Mouse (Mus musculus): Measurements from ENCODE around the gene Dmkn.
A peak's percentile ranks its signal among the peaks of the same experiment; 100 is the strongest.

Dmkn gene

GRCm38 (mm10) chr7:30761769-30762352 lies 1.7 kb upstream of the Dmkn start:
- DNase-seq (ENCODE audit: low read depth, low spot score), result no peak

GRCm38 (mm10) chr7:30765173-30765572 lies 1.6 kb downstream of the Dmkn start:
- DNase-seq (ENCODE audit: low read depth, low spot score), result no peak

GRCm38 (mm10) chr7:30766408-30766807 lies 2.9 kb downstream of the Dmkn start:
- DNase-seq (ENCODE audit: low read depth, low spot score), result no peak

- DNase-seq (ENCODE audit: low read depth, low spot score), result no peak
Observed at GRCm38 (mm10) chr7:30769236-30769635, 5.7 kb downstream of the Dmkn start.

- peak; percentile 54 for DNase-seq (ENCODE audit: low read depth, low spot score)
Observed at GRCm38 (mm10) chr7:30776104-30776503, 12.5 kb downstream of the Dmkn start.

GRCm38 (mm10) chr7:30777081-30777579 lies 13.6 kb downstream of the Dmkn start:
- DNase-seq (ENCODE audit: low read depth, low spot score), result no peak

GRCm38 (mm10) chr7:30777911-30778310 lies 14.4 kb downstream of the Dmkn start:
- no peak for DNase-seq (ENCODE audit: low read depth, low spot score)

GRCm38 (mm10) chr7:30781792-30782191 lies 18.2 kb downstream of the Dmkn start:
- no peak for DNase-seq (ENCODE audit: low read depth, low spot score)

- DNase-seq (ENCODE audit: low read depth, low spot score), result no peak
Observed at GRCm38 (mm10) chr7:30782658-30783057, 19.1 kb downstream of the Dmkn start.

GRCm38 (mm10) chr7:30785154-30785553 lies 21.6 kb downstream of the Dmkn start:
- DNase-seq (ENCODE audit: low read depth, low spot score), result no peak

- peak; percentile 39 for DNase-seq (ENCODE audit: low read depth, low spot score)
Observed at GRCm38 (mm10) chr7:30785721-30786546, 22.4 kb downstream of the Dmkn start.

GRCm38 (mm10) chr7:30787377-30788022 lies 23.9 kb downstream of the Dmkn start, which contains the start of gene Krtdap:
Gene Krtdap (plus strand): TSS chr7:30787896.
- no peak for DNase-seq (ENCODE audit: low read depth, low spot score)

GRCm38 (mm10) chr7:30790141-30790540 lies 26.6 kb downstream of the Dmkn start:
- DNase-seq (ENCODE audit: low read depth, low spot score), result peak; percentile 72

GRCm38 (mm10) chr7:30791921-30792320 lies 28.4 kb downstream of the Dmkn start:
- peak; percentile 66 for DNase-seq (ENCODE audit: low read depth, low spot score)

GRCm38 (mm10) chr7:30794921-30795320 lies 31.4 kb downstream of the Dmkn start:
- peak; percentile 18 for DNase-seq (ENCODE audit: low read depth, low spot score)

- DNase-seq (ENCODE audit: low read depth, low spot score), result peak; percentile 83
Observed at GRCm38 (mm10) chr7:30796790-30797189, 33.2 kb downstream of the Dmkn start.

- no peak for DNase-seq (ENCODE audit: low read depth, low spot score)
Observed at GRCm38 (mm10) chr7:30800653-30801052, 37.1 kb downstream of the Dmkn start.

GRCm38 (mm10) chr7:30803256-30803655 lies 39.7 kb downstream of the Dmkn start:
- no peak for DNase-seq (ENCODE audit: low read depth, low spot score)

- DNase-seq (ENCODE audit: low read depth, low spot score), result peak; percentile 49
Observed at GRCm38 (mm10) chr7:30804026-30804715, 40.6 kb downstream of the Dmkn start.

- DNase-seq (ENCODE audit: low read depth, low spot score), result no peak
Observed at GRCm38 (mm10) chr7:30805924-30806323, 42.4 kb downstream of the Dmkn start.

GRCm38 (mm10) chr7:30810319-30810718 lies 46.8 kb downstream of the Dmkn start:
- DNase-seq (ENCODE audit: low read depth, low spot score), result no peak

Data from brain, adult 2 months (tissue).